Mouse (Mus musculus): Measurements from ENCODE around the gene Eapp.

DNA sequence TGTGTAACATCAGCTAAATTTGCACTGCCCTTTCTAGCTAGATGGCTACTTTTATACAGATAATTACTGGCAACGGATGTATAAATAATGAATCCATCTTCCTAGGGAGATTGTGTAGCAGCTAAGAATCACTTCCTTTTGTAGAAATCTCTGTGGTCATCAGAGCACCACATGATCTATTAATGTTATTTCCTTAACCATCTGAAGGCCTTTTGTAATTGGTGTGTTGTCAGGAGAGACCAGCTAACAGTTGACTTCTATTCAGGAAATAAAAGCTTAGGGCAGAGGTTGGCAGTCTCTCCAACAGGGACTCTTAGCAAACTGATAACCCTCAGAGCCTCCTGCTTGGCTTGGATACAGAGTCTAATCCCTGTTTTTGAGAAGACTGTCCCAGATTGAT is 58.7 kb downstream of the Eapp start:
- TF ChIP-seq HCFC1 (IDR thresholded peaks at IDR 0.05; ENCODE audit: low read depth, low read length) (no peak), POLR2A (IDR thresholded peaks at IDR 0.05; ENCODE audit: low read depth, low read length) (no peak), ZNF384 (IDR thresholded peaks at IDR 0.05; ENCODE audit: low read depth, low read length) (no peak), RCOR1 (conservative IDR thresholded peaks at IDR 0.05; ENCODE audit: low read depth, low read length) (no peak), UBTF (IDR thresholded peaks at IDR 0.05; ENCODE audit: low read depth, low read length) (no peak), MEF2A (IDR thresholded peaks at IDR 0.05; ENCODE audit: borderline replicate concordance, low read depth, low read length) (no peak), EP300 (IDR thresholded peaks at IDR 0.05; ENCODE audit: low read length) (no peak), CHD2 (IDR thresholded peaks at IDR 0.05; ENCODE audit: low read length) (no peak), CTCF (conservative IDR thresholded peaks at IDR 0.05 in 1 of 2, IDR thresholded peaks at IDR 0.05 in 1 of 2; ENCODE audit: low read depth in 2 of 2, low read length in 2 of 2) (no peak), USF1 (IDR thresholded peaks at IDR 0.05; ENCODE audit: low read depth, low read length) (no peak), ZKSCAN1 (IDR thresholded peaks at IDR 0.05; ENCODE audit: borderline replicate concordance, low read depth, low read length) (no peak), TCF12 (IDR thresholded peaks at IDR 0.05; ENCODE audit: low read depth, low read length) (no peak)
